Mouse (Mus musculus) embryonic fibroblast, embryonic 13.5 days (primary cell): ENCODE data around the gene Pcdh7. TPM values are rescaled to one million over a fixed set of nuclear protein-coding genes. Genes with fewer than 3 reads are reported as not detected.

Experiments
- H3K27ac ChIP-seq: 2 replicates; pipeline ENCODE4 v1.5.1; 2012; ENCODE audit warnings: low read length, control low read depth, inconsistent platforms; ENCODE audit not compliant: insufficient read depth
- H3K4me1 ChIP-seq: 2 replicates; pipeline ENCODE4 v1.6.1; 2011; ENCODE audit warnings: low read length; ENCODE audit not compliant: control insufficient read depth, insufficient read depth
- H3K4me3 ChIP-seq: 2 replicates; pipeline ENCODE4 v1.5.1; 2011; ENCODE audit warnings: mild to moderate bottlenecking, control low read depth, low read length; ENCODE audit not compliant: insufficient read depth
- CTCF ChIP-seq: IDR thresholded peaks from 2 replicates; pipeline ENCODE4 v1.5.1; 2011; ENCODE audit warnings: mild to moderate bottlenecking, control low read depth, low read length, moderate library complexity, borderline replicate concordance; ENCODE audit not compliant: insufficient read depth
- POLR2A ChIP-seq: IDR thresholded peaks from 2 replicates; pipeline ENCODE4 v1.6.1; 2011; ENCODE audit warnings: low read depth, mild to moderate bottlenecking, control low read depth, low read length, moderate library complexity
- polyA plus RNA-seq: library from polyadenylated mRNA; stranded (reverse); fragments of >200 nt; gene quantifications from 2 replicates; pipeline ENCODE4 v1.2.4, GENCODE M21; 2011; ENCODE audit warnings: low read depth; ENCODE audit not compliant: missing spikeins, insufficient read length

Pcdh7 gene
- polyA plus RNA-seq, 1 experiment, result 63.8 TPM

GRCm38 (mm10) chr5:57959317-57959716, 241.6 kb downstream of the Pcdh7 start:
- no peak overlapping the region for H3K4me3 ChIP-seq
- TF ChIP-seq POLR2A (no peak), CTCF (no peak)
- H3K27ac ChIP-seq, result no peak overlapping the region
- H3K4me1 ChIP-seq, result no peaks in the 10 kb centered on the region

- H3K27ac ChIP-seq, result no peak overlapping the region
- TF ChIP-seq POLR2A (no peak), CTCF (no peak)
- no peaks in the 10 kb centered on the region for H3K4me1 ChIP-seq
- no peak overlapping the region for H3K4me3 ChIP-seq
These were observed 246.0 kb downstream of the Pcdh7 start for GRCm38 (mm10) chr5:57963792-57964191.

- TF ChIP-seq POLR2A (no peak), CTCF (no peak)
- Histone ChIP-seq H3K27ac (no peak overlapping the region), H3K4me1 (no peaks in the 10 kb centered on the region), H3K4me3 (no peak overlapping the region)
These were observed 246.4 kb downstream of the Pcdh7 start for GRCm38 (mm10) chr5:57964201-57964600.

- H3K4me1 ChIP-seq, result no peaks in the 10 kb centered on the region
- no peak overlapping the region for H3K27ac ChIP-seq
- TF ChIP-seq POLR2A, result no peak
- TF ChIP-seq CTCF, result no peak
- H3K4me3 ChIP-seq, result no peak overlapping the region
These were observed 275.8 kb downstream of the Pcdh7 start for GRCm38 (mm10) chr5:57993584-57993983.

- H3K27ac ChIP-seq, result no peak overlapping the region
- H3K4me3 ChIP-seq, result no peak overlapping the region
- H3K4me1 ChIP-seq, result no peaks in the 10 kb centered on the region
- TF ChIP-seq CTCF (no peak), POLR2A (no peak)
These were observed 303.6 kb downstream of the Pcdh7 start for GRCm38 (mm10) chr5:58021331-58021730.

- Histone ChIP-seq H3K4me3 (no peak overlapping the region), H3K27ac (no peak overlapping the region), H3K4me1 (no peaks in the 10 kb centered on the region)
- TF ChIP-seq CTCF, result no peak
- no peak for TF ChIP-seq POLR2A
These were observed 307.4 kb downstream of the Pcdh7 start for GRCm38 (mm10) chr5:58025123-58025522.

- Histone ChIP-seq H3K27ac (no peak overlapping the region), H3K4me1 (no peaks in the 10 kb centered on the region), H3K4me3 (no peak overlapping the region)
- TF ChIP-seq POLR2A, result no peak
- TF ChIP-seq CTCF, result no peak
These were observed 308.0 kb downstream of the Pcdh7 start for GRCm38 (mm10) chr5:58025759-58026158.

GRCm38 (mm10) chr5:58039875-58040274, 322.1 kb downstream of the Pcdh7 start:
- no peaks in the 10 kb centered on the region for H3K4me1 ChIP-seq
- TF ChIP-seq CTCF (no peak), POLR2A (no peak)
- no peak overlapping the region for H3K27ac ChIP-seq
- no peak overlapping the region for H3K4me3 ChIP-seq

GRCm38 (mm10) chr5:58044216-58044615, 326.4 kb downstream of the Pcdh7 start:
- TF ChIP-seq POLR2A (no peak), CTCF (no peak)
- no peak overlapping the region for H3K4me3 ChIP-seq
- H3K4me1 ChIP-seq, result no peaks in the 10 kb centered on the region
- H3K27ac ChIP-seq, result no peak overlapping the region

GRCm38 (mm10) chr5:58081054-58081453, 363.3 kb downstream of the Pcdh7 start:
- H3K4me1 ChIP-seq, result no peaks in the 10 kb centered on the region
- TF ChIP-seq POLR2A (no peak), CTCF (no peak)
- no peak overlapping the region for H3K4me3 ChIP-seq
- no peak overlapping the region for H3K27ac ChIP-seq

- H3K27ac ChIP-seq, result no peak overlapping the region
- H3K4me1 ChIP-seq, result no peaks in the 10 kb centered on the region
- no peak overlapping the region for H3K4me3 ChIP-seq
- TF ChIP-seq POLR2A, result no peak
- TF ChIP-seq CTCF, result no peak
These were observed 364.5 kb downstream of the Pcdh7 start for GRCm38 (mm10) chr5:58082230-58082629.

- no peaks in the 10 kb centered on the region for H3K4me1 ChIP-seq
- no peak overlapping the region for H3K4me3 ChIP-seq
- no peak overlapping the region for H3K27ac ChIP-seq
- TF ChIP-seq POLR2A, result no peak
- TF ChIP-seq CTCF, result no peak
These were observed 365.3 kb downstream of the Pcdh7 start for GRCm38 (mm10) chr5:58083056-58083455.
